Mouse (Mus musculus) right cerebral cortex, postnatal 10 days (tissue): Measurements from ENCODE around the gene Lmntd1.

Experiments
- DNase-seq, 2 experiments: peaks; one replicate each; pipeline ENCODE4 v3.0.0; 2021; ENCODE audit warnings: low spot score in 2 of 2

Gene Lmntd1

GRCm38 (mm10) chr6:145604648-145605047 is 9.5 kb downstream of the Lmntd1 start:
- no peak for DNase-seq

GRCm38 (mm10) chr6:145604126-145604525 is 10.0 kb downstream of the Lmntd1 start:
- DNase-seq = no peak

- DNase-seq = peak in 1 of 2 experiments; percentile 40
These were observed 15.1 kb downstream of the Lmntd1 start for GRCm38 (mm10) chr6:145598794-145599555.

GRCm38 (mm10) chr6:145595905-145596304 is 18.2 kb downstream of the Lmntd1 start:
- no peak for DNase-seq

- DNase-seq = no peak
These were observed 20.1 kb downstream of the Lmntd1 start for GRCm38 (mm10) chr6:145593991-145594390.

- DNase-seq = no peak
These were observed 21.6 kb downstream of the Lmntd1 start for GRCm38 (mm10) chr6:145592531-145592998.

- DNase-seq = no peak
These were observed 22.1 kb downstream of the Lmntd1 start for GRCm38 (mm10) chr6:145592036-145592435.

- DNase-seq = no peak
These were observed 22.5 kb downstream of the Lmntd1 start for GRCm38 (mm10) chr6:145591578-145591977.

GRCm38 (mm10) chr6:145590501-145591293 is 23.4 kb downstream of the Lmntd1 start:
- DNase-seq = no peak

- peak in 1 of 2 experiments; percentile 41 for DNase-seq
These were observed 28.8 kb downstream of the Lmntd1 start for GRCm38 (mm10) chr6:145585052-145585973.

GRCm38 (mm10) chr6:145581366-145582170 is 32.6 kb downstream of the Lmntd1 start:
- no peak for DNase-seq

- no peak for DNase-seq
These were observed 34.4 kb downstream of the Lmntd1 start for GRCm38 (mm10) chr6:145579761-145580160.

GRCm38 (mm10) chr6:145578457-145579185 is 35.5 kb downstream of the Lmntd1 start:
- DNase-seq = no peak

GRCm38 (mm10) chr6:145576762-145577161 is 37.4 kb downstream of the Lmntd1 start:
- DNase-seq = no peak

GRCm38 (mm10) chr6:145573250-145574013 is 40.7 kb downstream of the Lmntd1 start:
- no peak for DNase-seq

- DNase-seq = no peak
These were observed 45.4 kb downstream of the Lmntd1 start for GRCm38 (mm10) chr6:145568701-145569100.

- DNase-seq = no peak
These were observed 46.3 kb downstream of the Lmntd1 start for GRCm38 (mm10) chr6:145567832-145568231.

GRCm38 (mm10) chr6:145567296-145567695 is 46.8 kb downstream of the Lmntd1 start:
- DNase-seq = no peak

GRCm38 (mm10) chr6:145565663-145566062 is 48.5 kb downstream of the Lmntd1 start:
- no peak for DNase-seq
